Mouse (Mus musculus): ENCODE measurements around the gene Gm49387.

DNA sequence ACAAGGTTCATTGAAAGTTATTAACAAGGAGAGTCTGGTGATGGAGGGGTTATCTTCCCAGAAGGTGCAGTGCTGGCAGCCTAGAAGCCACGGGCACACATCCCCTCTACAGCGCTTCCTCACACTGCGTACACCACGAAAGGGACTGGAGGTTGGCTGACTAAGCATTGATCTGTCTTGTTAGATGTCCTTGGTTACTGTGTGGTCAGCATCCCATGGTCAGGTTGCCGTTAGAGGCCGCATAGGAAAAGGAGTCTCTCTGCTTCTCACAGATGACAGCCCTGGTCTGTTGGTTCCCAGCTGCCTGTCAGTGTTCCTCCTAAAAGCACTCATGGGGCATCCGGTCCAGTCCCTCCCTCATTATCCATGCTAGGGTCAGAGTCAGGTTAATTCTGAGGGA lies 10.5 kb upstream of the Gm49387 start:
- TF ChIP-seq CTCF (IDR thresholded peaks at IDR 0.05; ENCODE audit: low read depth, low read length) (no peak), POLR2A (IDR thresholded peaks at IDR 0.05; ENCODE audit: insufficient read depth, low read length) (no peak), EP300 (IDR thresholded peaks at IDR 0.05; ENCODE audit: insufficient read depth, low read depth, low read length) (no peak)
